Mouse (Mus musculus) ES-E14 (cell line): Measurements from ENCODE around the gene Olfml1.

Experiments used
- HCFC1 ChIP-seq: IDR thresholded peaks from 2 replicates; pipeline ENCODE4 v1.6.1; 2012; ENCODE audit warnings: low read length, inconsistent platforms, borderline replicate concordance; ENCODE audit not compliant: insufficient read depth
- MAFK ChIP-seq: IDR thresholded peaks from 2 replicates; pipeline ENCODE4 v1.6.1; 2014; ENCODE audit warnings: mild to moderate bottlenecking, low read depth, low read length, inconsistent platforms; ENCODE audit not compliant: insufficient read depth
- ZC3H11A ChIP-seq: IDR thresholded peaks from 2 replicates; pipeline ENCODE4 v1.6.1; 2012; ENCODE audit warnings: low read depth, mild to moderate bottlenecking, inconsistent platforms, low read length, borderline replicate concordance
- ZNF384 ChIP-seq: IDR thresholded peaks from 2 replicates; pipeline ENCODE4 v1.6.1; 2012; ENCODE audit warnings: low read depth, low read length, inconsistent platforms

- TF ChIP-seq MAFK (no peak), HCFC1 (no peak), ZNF384 (no peak), ZC3H11A (no peak)
These were observed 428 bp downstream of the Olfml1 start for GRCm38 (mm10) chr7:107567674-107568073.
